Comparison of ENCODE assay signal across 23 mouse cellular contexts in the genomic region with DNA sequence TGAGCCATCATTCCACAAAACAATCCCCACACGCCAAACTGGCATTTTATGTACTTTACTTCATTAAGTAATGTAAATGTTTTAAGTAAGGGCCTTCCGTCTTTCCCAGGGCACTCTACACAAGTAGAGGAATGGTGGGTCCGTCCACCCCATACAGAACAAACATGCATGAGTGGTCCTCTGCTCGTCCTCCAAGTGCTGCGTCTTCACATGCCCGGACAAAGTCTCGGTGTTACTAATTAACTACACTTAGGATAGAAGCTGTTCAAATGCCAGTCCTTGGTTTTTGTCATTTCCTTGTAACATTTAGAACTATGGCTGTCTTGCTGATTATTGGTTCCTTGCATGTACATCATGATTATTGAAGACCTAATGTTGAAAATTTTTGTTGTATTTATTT. TPM values are rescaled to one million over a fixed set of nuclear protein-coding genes. Genes with fewer than 3 reads are reported as not detected.
A peak's percentile ranks its signal among the peaks of the same experiment; 100 is the strongest.
DNase-seq lines count a peak whose midpoint lies in the region; ATAC-seq and TF ChIP-seq lines count a peak whose summit lies in the region.
"Had no signal": no experiment of that assay in that cellular context is flagged by ENCODE, and none has a peak within 500 bp of the region (broad histone marks: within the 10 kb centered on the region; RNA-seq: fewer than 3 reads in every experiment).

No protein-coding gene starts in this region.

- no peak for TF ChIP-seq CTCF in ES-Bruce4 (IDR thresholded peaks at IDR 0.05; ENCODE audit: low read depth, low read length)

- H3K4me1 ChIP-seq in kidney, embryonic 15.5 days, result no peaks in the 10 kb centered on the region
- H3K4me1 ChIP-seq in ES-Bruce4 (ENCODE audit: control insufficient read depth, insufficient read depth, low read length), result peaks cover 2% of the 10 kb centered on the region
- H3K4me1 ChIP-seq: embryonic facial prominence, embryonic 12.5 days; embryonic facial prominence, embryonic 15.5 days; hindbrain, embryonic 10.5 days; hindbrain, embryonic 13.5 days had no signal

- H3K36me3 ChIP-seq in kidney, embryonic 15.5 days, result peaks cover 28% of the 10 kb centered on the region
- peaks cover 12% of the 10 kb centered on the region for H3K36me3 ChIP-seq in ES-Bruce4 (ENCODE audit: control insufficient read depth, insufficient read depth, low read length, poor library complexity, severe bottlenecking)

- H3K4me3 ChIP-seq in kidney, embryonic 15.5 days (replicated peaks), result no peak overlapping the region
- H3K4me3 ChIP-seq in ES-Bruce4 (ENCODE audit: low read depth, low read length), result no peak overlapping the region
- H3K4me3 ChIP-seq: embryonic facial prominence, embryonic 12.5 days; embryonic facial prominence, embryonic 15.5 days; gastrocnemius, adult 2 months; hindbrain, embryonic 10.5 days; hindbrain, embryonic 13.5 days had no signal

- H3K9me3 ChIP-seq in kidney, embryonic 15.5 days (replicated peaks), result no peaks in the 10 kb centered on the region
- no peaks in the 10 kb centered on the region for H3K9me3 ChIP-seq in ES-Bruce4 (replicated peaks; ENCODE audit: control insufficient read depth, insufficient read depth, low read length, poor library complexity, severe bottlenecking)
- H3K9me3 ChIP-seq: embryonic facial prominence, embryonic 12.5 days; embryonic facial prominence, embryonic 15.5 days; hindbrain, embryonic 10.5 days; hindbrain, embryonic 13.5 days had no signal

- H3K9ac ChIP-seq in kidney, embryonic 15.5 days, result no peak overlapping the region
- no peak overlapping the region for H3K9ac ChIP-seq in ES-Bruce4 (ENCODE audit: low read depth, poor library complexity, severe bottlenecking)
- H3K9ac ChIP-seq: embryonic facial prominence, embryonic 12.5 days; embryonic facial prominence, embryonic 15.5 days; forebrain, postnatal 0 days; hindbrain, embryonic 13.5 days had no signal

- no peak for ATAC-seq in kidney, embryonic 15.5 days (replicated peaks; ENCODE audit: low FRiP score)
- ATAC-seq: CD4-positive, CD25-positive, alpha-beta regulatory T cell, adult 4 months; forebrain, embryonic 14.5 days; forebrain, postnatal 0 days; hindbrain, postnatal 0 days had no signal

- H3K27me3 ChIP-seq in kidney, embryonic 15.5 days, result no peaks in the 10 kb centered on the region
- no peaks in the 10 kb centered on the region for H3K27me3 ChIP-seq in ES-Bruce4 (ENCODE audit: control insufficient read depth, insufficient read depth, low read length, poor library complexity, severe bottlenecking)
- H3K27me3 ChIP-seq: embryonic facial prominence, embryonic 12.5 days; embryonic facial prominence, embryonic 15.5 days; hindbrain, embryonic 13.5 days had no signal

- no peak for TF ChIP-seq POLR2A in ES-Bruce4 (IDR thresholded peaks at IDR 0.05; ENCODE audit: insufficient read depth, low read length)

- TF ChIP-seq EP300 in ES-Bruce4 (IDR thresholded peaks at IDR 0.05; ENCODE audit: insufficient read depth, low read depth, low read length), result no peak

- H3K4me2 ChIP-seq in kidney, embryonic 15.5 days, result no peak overlapping the region
- H3K4me2 ChIP-seq: embryonic facial prominence, embryonic 12.5 days; embryonic facial prominence, embryonic 15.5 days; heart, embryonic 11.5 days; hindbrain, embryonic 13.5 days had no signal

- 81% methylated on average over 7 of the region's 7 CpGs for WGBS in kidney, embryonic 15.5 days

- no peak overlapping the region for H3K27ac ChIP-seq in kidney, embryonic 15.5 days
- H3K27ac ChIP-seq in ES-Bruce4 (ENCODE audit: insufficient read depth, low read length), result peak overlapping the region; percentile 55
- H3K27ac ChIP-seq: embryonic facial prominence, embryonic 12.5 days; embryonic facial prominence, embryonic 15.5 days; gastrocnemius, adult 2 months; hindbrain, embryonic 10.5 days; hindbrain, embryonic 13.5 days; hindbrain, postnatal 0 days had no signal

- DNase-seq in kidney, adult 8-10 months, result peak; percentile 22 to 38
- DNase-seq in R1 (ENCODE audit: low read depth, low spot score), result peak; percentile 27
- peak; percentile 30 to 49 for DNase-seq in kidney, postnatal 36 days
- no peak for DNase-seq in retina, postnatal 1 day
- DNase-seq: adrenal gland, adult 2 months; adrenal gland, postnatal 14 days; cerebellum, adult 11 months; cerebellum, adult 2 months; cerebellum, adult 9-11 months; cerebellum, postnatal 25 days; forebrain, postnatal 0 days; gastrocnemius, adult 2 months; gastrocnemius, postnatal 14 days had no signal

RNA-seq across cellular contexts. Expression of gene Psme4, which starts 21.2 kb away (rescaled TPM):
- polyA plus RNA-seq in kidney, embryonic 15.5 days (2015; fragmentation: Nextera tagmentation; extraction: Ambion mirVana), result 18.3 and 18.5 TPM in 2 replicates
- 241 and 244 TPM in 2 replicates for polyA plus RNA-seq in ES-Bruce4 (2011; ENCODE audit: insufficient read depth, insufficient read length, low read depth, missing spikeins)

Comparison
In these comparisons a context has a peak if more than half of its experiments do, and no peak if none do; other contexts are left out.
1. RNA of gene Psme4, which starts 21.2 kb away (polyA plus RNA-seq): 241 to 244 TPM in ES-Bruce4; 18.3 to 18.5 TPM in kidney, embryonic 15.5 days; every median in the first group is over 10 times any median in the second.